In the genomic region with DNA sequence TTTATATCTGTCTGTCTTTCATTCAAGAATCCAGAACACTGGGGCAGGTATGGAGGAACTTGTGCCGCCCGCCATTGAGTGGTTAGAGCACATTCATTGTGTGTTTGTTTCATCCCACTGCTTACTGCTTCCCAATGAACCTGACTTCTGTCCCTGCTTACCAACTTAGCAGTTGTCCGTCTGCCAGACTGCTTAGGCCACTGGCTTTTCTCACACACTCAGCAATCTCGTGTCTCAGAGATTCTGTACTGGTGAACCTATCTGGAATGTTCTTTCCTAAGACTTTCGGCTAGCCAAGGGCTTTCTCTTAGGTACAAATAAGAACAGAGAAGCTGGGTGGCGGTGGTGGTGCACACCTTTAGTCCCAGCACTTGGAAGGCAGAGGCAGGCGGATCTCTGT, we compare ENCODE assay signal across 25 mouse cellular contexts. TPM values are rescaled to one million over a fixed set of nuclear protein-coding genes. Genes with fewer than 3 reads are reported as not detected.
DNase-seq lines count a peak whose midpoint lies in the region; ATAC-seq lines count a peak whose summit lies in the region.
"Had no signal": no experiment of that assay in that cellular context is flagged by ENCODE, and none has a peak within 500 bp of the region (broad histone marks: within the 10 kb centered on the region; RNA-seq: fewer than 3 reads in every experiment).

No protein-coding gene starts in this region.

- H3K36me3 ChIP-seq in kidney, embryonic 15.5 days: peaks cover 44% of the 10 kb centered on the region
- H3K36me3 ChIP-seq in liver, embryonic 15.5 days (replicated peaks): peaks cover 33% of the 10 kb centered on the region
- peaks cover 48% of the 10 kb centered on the region for H3K36me3 ChIP-seq in liver, embryonic 12.5 days

- H3K27me3 ChIP-seq in kidney, embryonic 15.5 days: no peaks in the 10 kb centered on the region
- no peaks in the 10 kb centered on the region for H3K27me3 ChIP-seq in liver, embryonic 15.5 days
- no peaks in the 10 kb centered on the region for H3K27me3 ChIP-seq in liver, embryonic 12.5 days (replicated peaks)
- H3K27me3 ChIP-seq: CH12.LX; embryonic facial prominence, embryonic 12.5 days; lung, embryonic 15.5 days; neural tube, embryonic 12.5 days had no signal

- H3K9ac ChIP-seq in kidney, embryonic 15.5 days: no peak overlapping the region
- no peak overlapping the region for H3K9ac ChIP-seq in liver, embryonic 15.5 days
- no peak overlapping the region for H3K9ac ChIP-seq in liver, embryonic 12.5 days
- H3K9ac ChIP-seq: embryonic facial prominence, embryonic 12.5 days; hindbrain, embryonic 14.5 days; lung, embryonic 15.5 days; neural tube, embryonic 12.5 days had no signal

- H3K4me1 ChIP-seq in kidney, embryonic 15.5 days: peaks cover 17% of the 10 kb centered on the region
- H3K4me1 ChIP-seq in liver, embryonic 15.5 days (replicated peaks): peaks cover 33% of the 10 kb centered on the region
- peaks cover 29% of the 10 kb centered on the region for H3K4me1 ChIP-seq in liver, embryonic 12.5 days

- no peak overlapping the region for H3K4me2 ChIP-seq in kidney, embryonic 15.5 days
- H3K4me2 ChIP-seq in liver, embryonic 15.5 days: no peak overlapping the region
- H3K4me2 ChIP-seq in liver, embryonic 12.5 days: no peak overlapping the region
- H3K4me2 ChIP-seq: embryonic facial prominence, embryonic 12.5 days; hindbrain, embryonic 14.5 days; lung, embryonic 15.5 days; midbrain, embryonic 11.5 days; neural tube, embryonic 12.5 days had no signal

- no peak overlapping the region for H3K27ac ChIP-seq in kidney, embryonic 15.5 days
- H3K27ac ChIP-seq in liver, embryonic 15.5 days (replicated peaks): peak overlapping the region; percentile 29; the same call in 1 of the 2 replicates
- H3K27ac ChIP-seq in liver, embryonic 12.5 days: no peak overlapping the region
- H3K27ac ChIP-seq: embryonic facial prominence, embryonic 12.5 days; heart, embryonic 10.5 days; hindbrain, embryonic 14.5 days; lung, embryonic 15.5 days; neural tube, embryonic 12.5 days had no signal

- DNase-seq in gastrocnemius, adult 18-20 months (ENCODE audit: low spot score): peak; percentile 25
- DNase-seq in gastrocnemius, postnatal 4 days (ENCODE audit: low spot score in 2 of 2): no peak
- peak; percentile 36 for DNase-seq in kidney, adult 11 months
- no peak for DNase-seq in testis, postnatal 14 days (ENCODE audit: low spot score)
- DNase-seq: adrenal gland, adult 8-10 months; cerebellum, adult 11-12 months; cerebellum, adult 9-11 months; embryo, embryonic 11 days; layer of hippocampus, postnatal 36 days; left cerebral cortex, postnatal 4 days; right cerebral cortex, postnatal 4 days; thymus, postnatal 14 days had no signal

- WGBS in kidney, embryonic 15.5 days: 93% methylated on average over 7 of the region's 7 CpGs
- WGBS in liver, embryonic 15.5 days (ENCODE audit: insufficient replicate concordance): 79% methylated on average over 7 of the region's 7 CpGs
- WGBS in liver, embryonic 12.5 days (ENCODE audit: insufficient replicate concordance): 88% methylated on average over 7 of the region's 7 CpGs

- H3K9me3 ChIP-seq in kidney, embryonic 15.5 days (replicated peaks): no peaks in the 10 kb centered on the region
- no peaks in the 10 kb centered on the region for H3K9me3 ChIP-seq in liver, embryonic 15.5 days (replicated peaks)
- H3K9me3 ChIP-seq in liver, embryonic 12.5 days (replicated peaks): no peaks in the 10 kb centered on the region
- H3K9me3 ChIP-seq: embryonic facial prominence, embryonic 12.5 days; heart, embryonic 10.5 days; lung, embryonic 15.5 days; neural tube, embryonic 12.5 days had no signal

- no peak for ATAC-seq in kidney, embryonic 15.5 days (replicated peaks; ENCODE audit: low FRiP score)
- no peak for ATAC-seq in liver, embryonic 15.5 days (ENCODE audit: insufficient read depth)
- no peak for ATAC-seq in liver, embryonic 12.5 days
- ATAC-seq: activated CD4-positive, CD25-positive, alpha-beta regulatory T cell, adult 4 months; forebrain, embryonic 14.5 days had no signal

- H3K4me3 ChIP-seq in kidney, embryonic 15.5 days (replicated peaks): no peak overlapping the region
- no peak overlapping the region for H3K4me3 ChIP-seq in liver, embryonic 15.5 days (replicated peaks)
- H3K4me3 ChIP-seq in liver, embryonic 12.5 days: no peak overlapping the region
- H3K4me3 ChIP-seq: embryonic facial prominence, embryonic 12.5 days; heart, embryonic 10.5 days; lung, embryonic 15.5 days; myocyte; neural tube, embryonic 12.5 days had no signal

RNA-seq across cellular contexts. Expression of a gene that starts 6.4 kb away (rescaled TPM):
- total RNA-seq in gastrocnemius, adult 18-20 months (2021): 1 to 10 TPM; 4.9 to 7.4 TPM
- 10 to 100 TPM; 17.9 to 19.0 TPM for total RNA-seq in gastrocnemius, postnatal 4 days (2021)
- 5.2 and 5.8 TPM in 2 replicates for polyA plus RNA-seq in kidney, embryonic 15.5 days (2015; fragmentation: Nextera tagmentation; extraction: Ambion mirVana)
- 1.5 and 2.1 TPM in 2 replicates for polyA plus RNA-seq in liver, embryonic 15.5 days (2015; fragmentation: Nextera tagmentation; extraction: Ambion mirVana)
- 3.2 and 3.3 TPM in 2 replicates for polyA plus RNA-seq in liver, embryonic 12.5 days (2016; fragmentation: Nextera tagmentation; extraction: Ambion mirVana)

RNA-seq across cellular contexts. Expression of a gene that starts 39.8 kb away (rescaled TPM):
- 100 to 1,000 TPM in 1 of 2 experiments, 10 to 100 TPM in 1; 92.2 to 110 TPM for total RNA-seq in gastrocnemius, adult 18-20 months (2021)
- 100 to 1,000 TPM; 216 to 225 TPM for total RNA-seq in gastrocnemius, postnatal 4 days (2021)
- 372 and 393 TPM in 2 replicates for polyA plus RNA-seq in kidney, embryonic 15.5 days (2015; fragmentation: Nextera tagmentation; extraction: Ambion mirVana)
- polyA plus RNA-seq in liver, embryonic 15.5 days (2015; fragmentation: Nextera tagmentation; extraction: Ambion mirVana): 172 and 176 TPM in 2 replicates
- polyA plus RNA-seq in liver, embryonic 12.5 days (2016; fragmentation: Nextera tagmentation; extraction: Ambion mirVana): 255 and 264 TPM in 2 replicates

RNA-seq across cellular contexts. Expression of a gene that starts 47.3 kb away (rescaled TPM):
- total RNA-seq in gastrocnemius, adult 18-20 months (2021): 1 to 10 TPM in 1 of 2 experiments, under 1 TPM in 1; 0.89 to 2.7 TPM
- 1 to 10 TPM; 5.7 to 7.3 TPM for total RNA-seq in gastrocnemius, postnatal 4 days (2021)
- 1.4 and 1.9 TPM in 2 replicates for polyA plus RNA-seq in kidney, embryonic 15.5 days (2015; fragmentation: Nextera tagmentation; extraction: Ambion mirVana)
- polyA plus RNA-seq in liver, embryonic 15.5 days (2015; fragmentation: Nextera tagmentation; extraction: Ambion mirVana): 0.46 and 0.51 TPM in 2 replicates
- 0.87 and 1.0 TPM in 2 replicates for polyA plus RNA-seq in liver, embryonic 12.5 days (2016; fragmentation: Nextera tagmentation; extraction: Ambion mirVana)
- polyA plus RNA-seq: activated CD4-positive, CD25-positive, alpha-beta regulatory T cell, adult 4 months had no signal

Comparison
In these comparisons a context has a peak if more than half of its experiments do, and no peak if none do; other contexts are left out.
1. DNase-seq: peak in gastrocnemius, adult 18-20 months (single experiment) and kidney, adult 11 months (single experiment); none in gastrocnemius, postnatal 4 days (0 of 2) and testis, postnatal 14 days (single experiment).